Mouse (Mus musculus): ENCODE data around the gene Acer3.

DNA sequence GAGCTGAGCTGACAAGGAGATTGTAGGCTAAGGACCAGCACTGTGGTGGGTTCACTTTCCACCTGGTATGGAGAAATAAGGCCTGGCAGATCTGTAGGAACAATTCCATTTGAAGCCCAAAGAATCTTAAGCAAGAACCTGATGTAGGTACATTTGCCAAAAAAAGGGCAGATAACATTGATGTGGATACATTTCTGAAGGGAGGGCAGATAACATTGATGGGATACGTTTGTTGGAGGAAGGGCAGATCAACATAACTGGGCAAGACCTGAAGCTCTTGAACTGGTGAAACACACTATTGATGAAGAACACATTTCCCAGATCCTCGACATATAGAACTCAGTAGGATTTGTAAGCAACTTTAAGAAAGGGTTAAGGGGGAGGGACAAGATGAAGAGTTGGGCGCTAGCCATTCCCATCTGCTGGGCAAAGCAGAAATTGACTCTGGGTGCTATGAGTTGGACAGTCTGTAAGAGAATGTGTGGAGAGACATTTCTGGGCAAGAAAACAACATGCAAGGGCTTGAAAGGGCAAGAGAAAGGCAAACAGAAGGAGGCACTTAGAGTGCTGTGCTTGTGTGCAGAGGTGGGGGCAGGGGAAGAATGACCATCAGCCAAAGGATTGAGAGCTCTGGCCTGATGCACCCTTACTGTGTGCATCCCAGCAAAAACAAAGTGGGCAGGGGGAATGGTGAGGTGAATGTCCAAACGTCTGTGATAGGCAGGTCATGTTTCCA lies 8.7 kb downstream of the Acer3 start:
- TF ChIP-seq POLR2A (IDR thresholded peaks at IDR 0.05; ENCODE audit: control insufficient read depth, extremely low read depth, insufficient read depth, low read length, poor library complexity) = no peak
- no peak for TF ChIP-seq CTCF (IDR thresholded peaks at IDR 0.05; ENCODE audit: borderline replicate concordance, control insufficient read depth, extremely low read depth, insufficient read depth, low read length, poor library complexity)

Measured in thymus, adult 2 months (tissue).